Mouse (Mus musculus) ovary, postnatal 14 days (tissue): Measurements from ENCODE around the gene Npas1.
A peak's percentile ranks its signal among the peaks of the same experiment; 100 is the strongest.

Experiments used
- DNase-seq: peaks from one replicate; pipeline ENCODE4 v3.0.0; 2022; ENCODE audit warnings: low spot score

The Npas1 gene

DNA sequence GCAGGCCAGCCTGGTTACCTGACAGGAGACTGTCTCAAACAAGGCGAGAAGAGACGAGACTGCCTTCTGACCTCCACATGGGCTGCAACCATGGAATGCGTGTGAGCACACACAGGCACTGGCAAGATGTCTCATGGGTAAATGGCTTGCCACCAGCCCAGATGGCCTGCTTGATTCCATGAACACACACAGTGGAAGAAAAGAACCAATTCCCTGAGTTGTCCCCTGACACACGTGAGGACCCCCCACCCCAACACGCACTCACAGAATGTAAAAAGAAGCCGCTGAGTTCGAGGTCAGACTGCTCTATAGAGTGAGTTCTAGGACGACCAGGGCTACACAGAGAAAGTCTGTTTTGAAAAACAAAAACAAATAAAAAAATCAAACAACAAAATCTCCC is at the start of gene Npas1:
Npas1 (minus strand) TSS at position 101 of the 400 bp plus-strand sequence.
- DNase-seq: no peak

- no peak for DNase-seq
Observed at GRCm38 (mm10) chr7:16525995-16526394, 48.5 kb upstream of the Npas1 start.

DNA sequence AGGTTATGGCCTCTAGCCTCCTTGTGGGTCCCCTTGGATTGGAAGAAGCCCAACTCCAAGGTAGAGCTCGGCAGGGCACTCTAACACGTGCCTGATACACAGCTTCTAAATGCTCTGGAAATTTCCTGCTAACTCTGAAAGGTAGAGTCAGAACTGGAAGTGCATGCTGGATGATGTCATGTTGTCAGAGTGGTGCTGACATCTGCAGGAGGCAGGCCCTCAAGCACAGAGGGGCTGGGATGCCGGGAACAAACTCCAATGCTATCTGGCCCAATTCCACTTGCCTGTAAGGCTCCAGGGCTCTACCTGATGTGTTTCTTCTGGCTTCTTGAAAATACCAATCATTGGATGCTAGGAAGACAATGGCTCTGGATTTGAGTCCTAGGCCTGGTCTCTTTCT is 47.9 kb upstream of the Npas1 start:
- no peak for DNase-seq

GRCm38 (mm10) chr7:16524308-16524707 is 46.8 kb upstream of the Npas1 start:
- no peak for DNase-seq

- DNase-seq: no peak
Observed at GRCm38 (mm10) chr7:16519310-16519709, 41.8 kb upstream of the Npas1 start.

DNA sequence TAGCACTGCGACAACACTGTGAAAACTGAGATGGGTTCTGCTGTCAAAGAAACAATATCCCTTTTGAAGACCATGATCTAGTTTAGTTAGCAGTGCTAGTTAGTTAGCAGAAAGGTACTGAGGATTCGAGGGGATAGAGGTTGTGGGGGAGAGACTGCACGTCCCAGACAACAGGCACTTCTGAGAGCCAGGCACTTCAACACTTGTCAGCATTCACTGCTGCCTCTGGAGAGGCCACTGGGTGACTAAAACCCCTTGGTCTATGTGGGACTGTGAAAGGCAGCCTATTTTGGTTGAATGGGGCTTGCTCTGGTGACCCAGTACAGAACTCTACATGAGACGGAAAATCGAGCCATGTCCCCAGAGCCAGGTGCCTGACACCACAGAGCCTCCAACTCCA is 39.7 kb upstream of the Npas1 start:
- DNase-seq: no peak

- DNase-seq: peak; percentile 46
Observed at GRCm38 (mm10) chr7:16507284-16507683, 29.8 kb upstream of the Npas1 start.

- no peak for DNase-seq
Observed at GRCm38 (mm10) chr7:16505226-16505593, 27.7 kb upstream of the Npas1 start.

GRCm38 (mm10) chr7:16504573-16505225 is 27.2 kb upstream of the Npas1 start:
- no peak for DNase-seq

- no peak for DNase-seq
Observed at GRCm38 (mm10) chr7:16501571-16501970, 24.0 kb upstream of the Npas1 start.

DNA sequence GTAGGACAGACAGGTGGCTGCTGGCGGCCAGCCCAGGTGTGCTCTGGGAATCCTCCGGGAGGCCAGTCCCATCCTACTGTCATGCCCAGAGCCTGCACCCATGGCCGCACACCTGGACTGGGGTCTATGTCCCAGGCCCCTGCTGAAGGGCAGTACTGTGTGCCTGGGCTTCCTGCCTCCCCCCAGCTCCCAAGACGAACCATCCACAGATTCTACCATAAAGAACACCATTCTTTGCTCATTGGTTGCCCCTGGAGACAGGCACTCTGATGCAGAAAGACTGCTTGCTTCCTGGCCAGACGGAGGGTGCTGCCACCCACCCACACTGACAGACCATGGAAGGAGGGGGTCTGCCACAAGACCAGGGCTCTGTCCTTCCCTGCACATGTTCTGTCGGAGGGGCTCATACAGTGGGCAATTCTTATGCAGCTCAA is 22.2 kb upstream of the Npas1 start:
- DNase-seq: no peak

GRCm38 (mm10) chr7:16496260-16496659 is 18.7 kb upstream of the Npas1 start:
- no peak for DNase-seq

- DNase-seq: no peak
Observed at GRCm38 (mm10) chr7:16493361-16493760, 15.8 kb upstream of the Npas1 start.

DNA sequence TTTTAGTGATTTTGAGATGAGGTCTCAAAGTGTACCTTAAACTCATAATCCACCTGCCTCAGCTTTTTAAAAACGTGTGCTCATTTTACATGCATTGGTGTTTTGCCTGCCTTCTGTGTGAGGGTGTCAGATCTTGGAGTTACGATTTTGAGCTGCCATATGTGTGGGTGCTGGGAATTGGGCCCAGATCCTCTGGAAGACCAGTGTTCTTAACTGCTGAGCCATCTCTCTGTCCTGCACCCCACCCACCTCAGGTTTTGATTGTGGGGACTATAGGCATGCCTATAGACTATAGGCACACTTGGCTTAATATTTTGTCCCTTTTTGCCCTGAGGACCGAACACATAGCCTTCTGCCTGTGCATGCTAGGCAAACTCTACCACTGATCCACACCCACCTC is 14.7 kb upstream of the Npas1 start:
- DNase-seq: no peak

DNA sequence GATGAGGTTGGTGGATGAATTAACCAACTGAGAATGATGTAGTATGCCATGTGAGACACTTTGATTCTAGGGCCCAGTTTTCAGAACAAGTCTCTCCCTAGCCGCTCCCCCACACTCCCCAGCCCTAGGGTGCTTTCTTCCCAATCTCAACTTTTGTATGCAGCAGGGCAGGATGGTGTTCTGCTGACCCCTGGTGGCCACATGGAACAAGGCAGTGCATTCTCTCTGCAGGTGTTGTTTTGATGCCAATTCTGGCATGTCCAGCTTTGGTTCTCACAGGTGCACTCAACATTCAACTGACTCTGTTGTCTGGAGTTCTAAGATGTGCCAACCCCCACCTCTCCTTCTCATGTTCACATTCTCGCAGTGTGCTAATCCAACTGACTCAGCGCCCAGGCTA is 14.2 kb upstream of the Npas1 start:
- peak; percentile 52 for DNase-seq

- DNase-seq: no peak
Observed at GRCm38 (mm10) chr7:16489948-16490347, 12.4 kb upstream of the Npas1 start.

- no peak for DNase-seq
Observed at GRCm38 (mm10) chr7:16488816-16489215, 11.3 kb upstream of the Npas1 start.

- no peak for DNase-seq
Observed at GRCm38 (mm10) chr7:16476600-16476989, 933 bp downstream of the Npas1 start.

DNA sequence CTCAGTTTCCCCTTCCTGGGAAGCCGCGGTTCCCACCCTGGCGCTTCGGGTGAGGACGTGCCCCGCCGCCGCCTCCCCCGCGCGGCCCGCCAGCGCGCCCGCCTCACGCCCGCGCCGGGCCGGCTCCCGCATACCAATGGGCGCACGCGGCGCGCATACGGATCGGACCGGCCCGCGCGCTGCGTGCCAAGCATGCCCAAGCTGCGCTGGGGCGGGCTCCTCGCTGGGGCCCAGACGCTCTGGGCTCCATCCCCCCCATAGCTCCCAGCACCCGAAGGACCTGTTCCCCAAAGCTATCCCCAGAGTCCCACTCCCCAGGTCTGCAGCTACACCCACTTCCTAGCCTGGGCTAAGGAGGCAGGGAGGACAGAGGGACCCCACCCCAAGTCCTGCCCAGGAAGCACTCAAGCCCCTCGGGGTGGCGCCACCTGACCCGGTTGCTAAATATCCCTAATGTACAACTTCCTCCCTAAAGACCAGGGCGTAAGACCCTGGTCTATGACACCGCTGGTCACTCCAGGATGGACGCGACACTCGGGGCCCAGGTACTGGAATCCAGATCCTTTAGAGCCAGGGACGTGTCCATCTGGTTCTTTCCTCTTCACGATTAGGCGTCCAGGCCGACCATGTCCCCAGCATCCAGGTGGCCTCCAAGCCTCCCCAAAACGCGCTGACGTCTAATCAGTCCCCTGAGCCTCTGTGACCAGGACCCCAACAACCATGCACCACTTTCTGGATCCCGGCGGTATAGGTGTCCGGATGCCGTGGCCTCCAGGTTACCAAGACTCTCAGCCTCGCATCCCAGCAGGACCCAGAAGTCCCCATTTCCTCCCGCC is 1.5 kb downstream of the Npas1 start:
- DNase-seq: no peak

DNA sequence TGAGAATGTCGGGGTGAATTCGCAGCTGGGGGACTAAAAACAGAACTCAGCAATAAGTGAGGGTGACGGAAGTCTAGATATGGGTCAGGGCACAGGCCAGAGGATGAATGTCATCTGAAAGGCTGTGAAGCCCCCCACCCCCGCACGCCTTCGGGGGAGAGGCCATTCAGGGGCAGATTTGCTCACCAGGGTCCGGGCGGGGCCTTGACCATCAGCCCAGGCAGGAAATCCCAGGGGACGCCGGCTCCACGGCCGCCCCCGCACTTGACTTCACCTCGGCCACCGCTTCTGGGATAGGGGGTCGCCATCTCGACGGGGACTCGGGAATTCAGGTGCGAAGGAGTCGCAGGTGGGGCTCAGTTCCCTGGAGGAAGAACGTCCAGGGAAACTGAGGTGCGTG is 2.2 kb downstream of the Npas1 start:
- DNase-seq: no peak

DNA sequence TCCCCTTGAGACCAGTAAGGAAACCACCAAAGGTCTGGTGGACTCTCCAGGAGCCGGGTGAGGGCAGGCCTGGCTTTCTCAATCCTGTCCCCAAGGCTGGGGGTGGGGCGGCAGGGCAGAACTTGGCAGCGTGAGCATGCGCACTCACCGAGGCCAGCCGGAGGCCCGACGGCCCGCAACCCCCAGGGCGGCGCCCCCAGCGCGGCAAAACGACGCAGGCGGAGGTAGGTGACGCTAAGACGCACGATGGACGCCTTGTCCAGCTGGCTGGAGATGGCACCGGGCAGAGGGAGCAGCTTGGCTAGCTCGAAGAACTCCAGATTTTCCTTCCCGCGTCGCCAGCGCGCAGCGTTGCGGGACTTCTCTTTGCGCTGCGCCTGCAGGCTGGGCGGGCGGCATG is 3.1 kb downstream of the Npas1 start:
- DNase-seq: no peak

- DNase-seq: no peak
Observed at GRCm38 (mm10) chr7:16473847-16474246, 3.7 kb downstream of the Npas1 start.

GRCm38 (mm10) chr7:16472116-16472709 is 5.3 kb downstream of the Npas1 start:
- DNase-seq: no peak
